Mouse (Mus musculus) heart, embryonic 14.5 days (tissue): Measurements from ENCODE around the gene Psg17. TPM values are rescaled to one million over a fixed set of nuclear protein-coding genes. Genes with fewer than 3 reads are reported as not detected.
"Not testable (repeated sequence)": the region's sequence is repeated elsewhere in the genome, so short reads cannot be mapped to it uniquely, and the experiment has no call there.

ENCODE experiments used
- ATAC-seq: fragments of 200-750 bp; cut with Nextera tagmentation; 2 replicates; pipeline ENCODE4 v1.8.0; 2017; ENCODE audit warnings: low read depth, moderate TSS enrichment; ENCODE audit not compliant: insufficient number of reproducible peaks, insufficient read depth, low FRiP score
- H3K27ac ChIP-seq, 2 experiments: fragments of 200-500 bp in 1 of 2; fragments of 300-500 bp in 1 of 2; sonication (generic) in 1 of 2; replicated peaks in 1 of 2; 2 replicates each; pipeline ENCODE4 v1.5.1; 2012 to 2014; ENCODE audit warnings: low read depth in 2 of 2, low read length in 2 of 2, control low read depth in 1 of 2, mild to moderate bottlenecking in 1 of 2, mixed read lengths in 1 of 2; ENCODE audit not compliant: control insufficient read depth in 1 of 2, insufficient read depth in 1 of 2
- H3K27me3 ChIP-seq: fragments of 300-500 bp; sonication (generic); 2 replicates; pipeline ENCODE4 v1.6.1; 2014; ENCODE audit warnings: mild to moderate bottlenecking, low read length, control low read depth; ENCODE audit not compliant: control insufficient read depth, insufficient read depth
- H3K36me3 ChIP-seq: fragments of 300-500 bp; sonication (generic); 2 replicates; pipeline ENCODE4 v1.6.1; 2014; ENCODE audit warnings: mild to moderate bottlenecking, control low read depth, low read length, mixed read lengths; ENCODE audit not compliant: control insufficient read depth, insufficient read depth
- H3K4me1 ChIP-seq, 2 experiments: fragments of 200-500 bp in 1 of 2; fragments of 300-500 bp in 1 of 2; sonication (generic) in 1 of 2; 2 replicates each; pipeline ENCODE4 v1.6.1; 2012 to 2014; ENCODE audit warnings: low read length in 2 of 2, control low read depth in 1 of 2, mixed read lengths in 1 of 2; ENCODE audit not compliant: control insufficient read depth in 2 of 2, insufficient read depth in 2 of 2
- H3K4me2 ChIP-seq: fragments of 300-500 bp; sonication (generic); 2 replicates; pipeline ENCODE4 v1.6.1; 2014; ENCODE audit warnings: mild to moderate bottlenecking, low read length
- H3K4me3 ChIP-seq, 2 experiments: fragments of 200-500 bp in 1 of 2; fragments of 300-500 bp in 1 of 2; sonication (generic) in 1 of 2; 2 replicates each; pipeline ENCODE4 v1.5.1; 2012 to 2014; ENCODE audit warnings: low read length in 2 of 2, mild to moderate bottlenecking in 2 of 2, control low read depth in 1 of 2, low read depth in 1 of 2, moderate library complexity in 1 of 2; ENCODE audit not compliant: control insufficient read depth in 1 of 2, insufficient read depth in 1 of 2
- H3K9ac ChIP-seq: fragments of 300-500 bp; sonication (generic); 2 replicates; pipeline ENCODE4 v1.6.1; 2014; ENCODE audit warnings: mild to moderate bottlenecking, low read length
- H3K9me3 ChIP-seq: fragments of 300-500 bp; sonication (generic); 2 replicates; pipeline ENCODE4 v1.6.1; 2016; ENCODE audit warnings: low read length, control low read depth; ENCODE audit not compliant: control insufficient read depth
- WGBS: fragments of 180-500 bp; shearing (Covaris S2); extraction: QIAGEN DNeasy Blood & Tissue Kit; methylation state at CpG from one replicate; pipeline ENCODE4 v1.1.7; 2014; 5-methylcytosine and 5-hydroxymethylcytosine counted together
- polyA plus RNA-seq: library from polyadenylated mRNA; unstranded; fragments of >200 nt; fragmentation: Nextera tagmentation; extraction: Ambion mirVana; gene quantifications from 2 replicates; pipeline ENCODE4 v1.2.1, GENCODE M21; 2014

Gene Psg17
- polyA plus RNA-seq: not detected in 2 replicates

- H3K4me2 ChIP-seq: no peak within 1 kb of the TSS
Measured at GRCm38 (mm10) chr7:18821507-18821906, at the start of gene Psg17. TSS of gene Psg17 (minus strand) at chr7:18821607.

GRCm38 (mm10) chr7:18871031-18871430 lies 49.6 kb upstream of the Psg17 start, which contains the start of gene Pglyrp1:
TSS of gene Pglyrp1 (plus strand) at chr7:18871331.
- H3K4me1 ChIP-seq, H3K4me3 ChIP-seq, H3K9ac ChIP-seq, H3K27ac ChIP-seq, ATAC-seq, H3K36me3 ChIP-seq, H3K9me3 ChIP-seq, H3K4me2 ChIP-seq, H3K27me3 ChIP-seq: not testable (repeated sequence)
- no CpG with 5 or more reads among the region's 8 CpGs for WGBS

More at GRCm38 (mm10) chr7:18821507-18821906, at the start of gene Psg17:
- ATAC-seq: no peak
- H3K36me3 ChIP-seq: no peaks in the 10 kb centered on the region
- no peak within 1 kb of the TSS for H3K4me3 ChIP-seq
- no peaks in the 10 kb centered on the region for H3K9me3 ChIP-seq
- H3K9ac ChIP-seq: no peak within 1 kb of the TSS
- no peaks in the 10 kb centered on the region for H3K27me3 ChIP-seq
- 54% methylated on average over 3 of the region's 3 CpGs for WGBS
- no peak within 1 kb of the TSS for H3K27ac ChIP-seq
- no peaks in the 10 kb centered on the region for H3K4me1 ChIP-seq

GRCm38 (mm10) chr7:18868491-18868890 lies 47.1 kb upstream of the Psg17 start:
- H3K9me3 ChIP-seq: 0 out of 2 replicates have a peak, but pooled peaks cover 3% of the 10 kb centered on the region
- WGBS: 83% methylated on average over 2 of the region's 2 CpGs
- H3K27me3 ChIP-seq: 0 out of 2 replicates have a peak, but pooled peaks cover 5% of the 10 kb centered on the region
- H3K4me1 ChIP-seq: no peaks in the 10 kb centered on the region
- H3K36me3 ChIP-seq: no peaks in the 10 kb centered on the region
- H3K4me3 ChIP-seq: no peak overlapping the region
- no peak overlapping the region for H3K27ac ChIP-seq
- no peak overlapping the region for H3K9ac ChIP-seq
- no peak for ATAC-seq
- no peak overlapping the region for H3K4me2 ChIP-seq

GRCm38 (mm10) chr7:18862801-18863200 lies 41.4 kb upstream of the Psg17 start:
- Histone ChIP-seq H3K27ac (no peak overlapping the region), H3K4me2 (no peak overlapping the region), H3K36me3 (no peaks in the 10 kb centered on the region), H3K4me1 (peaks cover 5% of the 10 kb centered on the region in 2 experiments; a peak in 3 of 4 replicates), H3K4me3 (no peak overlapping the region), H3K27me3 (no peaks in the 10 kb centered on the region), H3K9me3 (no peaks in the 10 kb centered on the region), H3K9ac (no peak overlapping the region)
- 76% methylated on average over 6 of the region's 6 CpGs for WGBS
- ATAC-seq: no peak

GRCm38 (mm10) chr7:18858310-18858916 lies 37.0 kb upstream of the Psg17 start:
- Histone ChIP-seq H3K9ac (no peak overlapping the region), H3K4me2 (no peak overlapping the region), H3K36me3 (no peaks in the 10 kb centered on the region), H3K4me1 (peaks cover 5% of the 10 kb centered on the region in 2 experiments; a peak in 3 of 4 replicates), H3K4me3 (no peak overlapping the region), H3K27me3 (no peaks in the 10 kb centered on the region), H3K9me3 (no peaks in the 10 kb centered on the region), H3K27ac (peak overlapping the region; percentile 9 to 69)
- 59% methylated on average over 5 of the region's 5 CpGs for WGBS
- peak; percentile 68; the same call in 1 of the 2 replicates for ATAC-seq

- ATAC-seq: no peak
- Histone ChIP-seq H3K27me3 (no peaks in the 10 kb centered on the region), H3K4me2 (no peak overlapping the region), H3K4me1 (no peaks in the 10 kb centered on the region), H3K36me3 (no peaks in the 10 kb centered on the region), H3K9ac (no peak overlapping the region), H3K27ac (no peak overlapping the region), H3K9me3 (no peaks in the 10 kb centered on the region), H3K4me3 (no peak overlapping the region)
- 85% methylated on average over 1 of the region's 1 CpGs for WGBS
Measured at GRCm38 (mm10) chr7:18848395-18848794, 27.0 kb upstream of the Psg17 start.

- 27% methylated on average over 5 of the region's 5 CpGs for WGBS
- H3K4me3 ChIP-seq: no peak overlapping the region
- ATAC-seq: no peak
- H3K9me3 ChIP-seq: no peaks in the 10 kb centered on the region
- H3K27me3 ChIP-seq: no peaks in the 10 kb centered on the region
- H3K4me2 ChIP-seq: no peak overlapping the region
- no peaks in the 10 kb centered on the region for H3K36me3 ChIP-seq
- no peak overlapping the region for H3K27ac ChIP-seq
- no peak overlapping the region for H3K9ac ChIP-seq
- H3K4me1 ChIP-seq: peaks cover 2 to 3% of the 10 kb centered on the region in 2 experiments; a peak in 1 of 4 replicates
Measured at GRCm38 (mm10) chr7:18844811-18845210, 23.4 kb upstream of the Psg17 start.
